Mouse (Mus musculus) adrenal gland, postnatal 14 days (tissue): ENCODE data around the gene Cacnb4. TPM values are rescaled to one million over a fixed set of nuclear protein-coding genes. Genes with fewer than 3 reads are reported as not detected.

Experiments
- DNase-seq: peaks from one replicate; pipeline ENCODE4 v3.0.0; 2021; ENCODE audit warnings: mixed read lengths
- total RNA-seq: library from RNA; stranded (reverse); gene quantifications from 2 replicates; pipeline ENCODE4 v1.2.3, GENCODE M21; 2021

The Cacnb4 gene
- total RNA-seq, 1 experiment from 2014 or later: 1.9 TPM

DNA sequence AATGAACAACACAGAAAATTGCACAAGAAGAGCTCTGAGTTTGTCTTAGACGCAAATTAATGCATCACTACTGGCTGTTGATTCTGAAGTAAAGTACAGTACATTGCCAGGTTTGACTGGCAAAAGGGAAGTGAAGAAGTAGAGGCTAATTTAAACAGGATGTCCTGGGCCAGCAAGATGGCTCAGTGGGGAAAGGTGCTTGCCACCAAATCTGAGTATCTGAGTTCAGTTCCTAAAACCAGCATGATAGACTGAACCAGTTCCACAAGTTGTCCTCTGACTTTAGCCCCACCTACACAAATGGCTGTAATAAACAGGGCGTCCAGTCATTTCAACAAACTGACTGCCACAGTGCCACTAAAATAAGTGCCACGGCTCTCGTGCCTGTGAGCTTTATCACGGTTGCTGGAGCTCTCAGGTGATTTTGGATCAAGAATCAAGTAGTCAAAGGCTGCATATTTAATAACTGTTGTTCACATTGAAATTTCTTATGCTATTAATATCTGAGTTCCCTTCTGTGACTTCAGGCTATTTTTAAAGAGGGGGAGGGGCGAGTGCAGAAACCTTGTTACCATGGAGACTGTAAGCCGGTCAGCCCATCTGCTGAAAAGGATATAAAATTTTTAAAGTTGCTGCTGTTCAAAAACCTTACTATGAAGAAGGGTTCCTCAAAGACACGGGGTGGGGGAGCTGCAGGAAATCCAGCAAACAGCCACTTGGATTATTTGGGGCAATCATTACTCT lies 29.2 kb downstream of the Cacnb4 start:
- no peak for DNase-seq

DNA sequence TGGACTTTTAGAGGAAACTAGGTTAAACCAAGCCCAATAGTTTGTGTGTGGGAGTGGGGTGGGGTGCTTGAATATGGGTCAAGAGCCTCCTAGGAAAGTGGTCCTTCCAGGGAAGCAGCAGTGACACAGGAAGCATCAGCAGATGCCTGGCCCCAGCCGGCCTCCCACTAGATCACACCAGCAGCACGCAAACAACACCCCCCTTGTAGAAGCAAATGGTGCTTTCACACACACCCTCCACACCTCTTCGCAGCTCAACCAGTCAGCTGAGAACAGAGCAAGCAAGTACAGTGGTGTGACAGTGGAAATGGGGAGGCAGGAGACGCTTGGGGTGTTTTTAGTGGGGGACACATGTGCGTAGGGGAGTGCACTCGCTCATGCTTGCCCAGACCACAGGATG lies 33.0 kb downstream of the Cacnb4 start:
- no peak for DNase-seq

DNA sequence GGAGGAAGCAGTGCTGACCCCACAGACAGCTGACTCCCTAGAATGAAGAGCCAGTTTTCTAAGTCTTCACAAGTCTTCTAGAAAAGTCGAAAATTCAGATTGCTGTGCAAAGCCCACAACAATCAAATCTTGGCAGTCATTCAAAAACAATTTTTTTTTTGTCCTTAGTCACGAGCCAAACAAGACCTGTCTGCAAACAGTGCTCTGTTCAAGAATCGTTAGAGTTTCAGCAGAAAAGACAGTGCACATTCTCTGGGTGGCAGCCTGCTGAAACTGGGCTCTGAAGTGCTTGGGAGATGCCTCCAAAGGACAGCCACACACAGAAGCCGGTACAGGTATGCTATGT lies 37.1 kb downstream of the Cacnb4 start:
- no peak for DNase-seq

DNA sequence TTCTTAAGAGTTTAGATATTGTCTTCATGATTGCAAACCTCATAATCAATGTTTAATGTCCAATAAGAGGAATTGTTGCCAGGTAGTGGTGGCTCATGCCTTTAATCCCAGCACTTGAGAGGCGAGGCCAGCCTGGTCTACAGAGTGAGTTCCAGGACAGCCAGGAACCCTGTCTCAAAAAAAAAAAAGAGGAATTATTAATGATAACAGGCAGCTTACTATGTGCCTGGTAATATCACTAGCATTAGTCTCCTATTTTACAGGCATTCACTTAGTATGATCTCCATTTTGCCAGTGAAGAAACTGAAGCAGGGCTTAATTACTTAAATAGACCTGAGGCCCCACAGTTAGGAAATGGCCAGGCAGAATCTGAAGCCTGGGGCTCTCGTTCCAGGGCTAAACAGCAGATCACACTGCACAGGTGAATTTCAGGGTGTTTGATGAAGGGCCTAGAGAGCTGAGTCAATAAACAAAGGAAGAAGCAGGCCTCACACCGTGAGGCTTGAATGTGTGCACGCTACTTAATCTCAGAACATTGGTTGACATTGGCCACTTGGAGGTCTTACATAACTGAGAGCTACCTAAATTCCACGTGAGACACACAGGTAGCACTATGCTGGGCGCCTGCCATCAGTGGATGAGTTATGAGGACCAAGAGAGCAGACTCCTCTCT lies 37.6 kb downstream of the Cacnb4 start:
- DNase-seq: no peak

DNA sequence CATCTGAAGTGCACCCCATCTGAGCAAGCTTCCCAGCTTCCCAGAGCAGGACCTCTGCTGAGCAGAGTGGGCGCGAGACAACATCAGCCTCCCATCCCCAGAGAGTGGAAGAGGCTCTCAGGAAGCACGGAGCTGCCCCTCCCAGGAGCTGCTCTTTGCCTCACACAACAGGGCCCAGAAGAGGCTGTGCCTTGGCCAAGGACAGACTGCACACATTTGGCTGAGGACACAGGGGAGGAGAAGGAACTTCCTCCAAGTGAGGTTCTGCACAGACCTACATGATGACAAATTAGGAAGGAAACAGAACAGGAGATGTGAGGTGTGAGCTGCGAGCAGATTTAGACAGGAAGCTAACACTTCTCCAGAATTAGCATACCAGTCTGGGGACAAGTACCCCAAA lies 38.4 kb downstream of the Cacnb4 start:
- DNase-seq: no peak

DNA sequence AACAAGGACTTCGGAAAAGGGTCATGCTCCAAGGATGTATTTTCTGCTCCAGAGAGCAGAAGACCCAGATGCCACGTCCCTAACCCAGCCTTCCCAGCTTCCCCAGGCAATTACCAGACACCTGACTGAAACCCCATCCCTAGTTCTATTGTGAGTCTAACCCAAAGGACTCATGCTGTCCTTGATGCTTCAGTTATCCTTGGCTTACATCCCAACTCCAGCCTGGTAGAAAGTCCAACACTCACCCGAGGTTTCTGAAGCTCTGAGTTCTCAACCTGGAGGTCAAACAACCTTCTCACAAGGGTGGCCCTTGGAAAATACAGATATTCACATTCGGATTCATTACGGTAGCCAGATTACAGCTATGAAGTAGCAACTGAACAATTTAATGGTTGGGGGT lies 40.6 kb downstream of the Cacnb4 start:
- no peak for DNase-seq

DNA sequence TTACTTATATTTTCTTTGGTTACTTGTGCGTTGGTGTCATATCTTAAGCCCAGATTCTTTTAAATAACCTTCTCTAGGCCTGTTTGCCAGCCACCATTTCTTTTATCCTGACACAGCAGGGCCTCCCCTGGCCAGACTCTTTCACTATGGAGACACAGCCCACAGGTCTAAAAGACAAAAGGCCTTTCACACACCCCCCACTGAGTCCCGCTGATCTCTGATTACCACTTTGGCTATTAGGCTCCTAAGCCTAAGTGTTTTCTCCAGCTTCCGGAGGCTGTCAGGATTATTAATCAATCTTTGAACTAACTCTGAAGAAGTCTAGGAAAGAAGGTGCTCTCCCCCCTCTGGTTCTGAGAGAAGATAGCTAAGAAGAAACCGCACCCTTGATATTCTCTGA lies 41.3 kb downstream of the Cacnb4 start:
- DNase-seq: no peak

DNA sequence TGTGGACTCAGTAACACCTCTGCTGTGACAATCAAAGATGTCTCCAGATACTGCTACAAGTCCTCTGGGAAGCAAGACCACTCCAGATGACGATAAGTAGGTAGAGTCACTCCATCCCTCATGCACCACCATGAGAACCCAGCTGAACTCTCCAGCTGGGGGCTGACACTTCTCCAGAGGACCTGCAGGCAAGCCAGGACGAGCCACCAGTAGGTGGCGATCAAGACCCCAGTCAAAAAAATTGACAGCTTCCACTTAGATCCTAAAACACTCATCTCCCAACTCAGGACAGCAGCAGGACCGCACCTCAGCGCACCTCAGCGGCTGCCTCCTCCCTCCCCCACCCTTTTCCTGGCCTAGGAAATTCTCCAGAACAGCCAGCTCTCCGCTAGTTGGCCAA lies 43.8 kb downstream of the Cacnb4 start:
- DNase-seq: peak; percentile 75

DNA sequence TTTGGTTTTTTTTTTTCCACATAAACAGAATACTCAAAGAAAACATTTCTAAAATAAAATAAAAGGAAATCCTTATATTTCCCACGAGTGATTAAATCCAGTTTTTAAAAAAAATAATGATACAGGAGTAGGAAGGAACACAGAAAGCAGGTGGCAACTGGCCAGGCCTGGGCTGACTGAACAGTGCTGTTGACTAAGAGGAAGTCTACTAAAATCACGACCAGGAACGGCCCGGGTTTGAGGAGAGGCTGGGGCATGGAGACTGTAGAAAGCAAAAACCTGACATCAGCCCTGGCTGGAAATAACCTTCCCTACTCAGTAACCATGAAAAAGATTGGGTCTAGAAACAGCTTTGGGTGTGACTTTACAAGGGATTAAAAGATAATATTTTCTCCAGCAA lies 48.4 kb downstream of the Cacnb4 start:
- no peak for DNase-seq

DNA sequence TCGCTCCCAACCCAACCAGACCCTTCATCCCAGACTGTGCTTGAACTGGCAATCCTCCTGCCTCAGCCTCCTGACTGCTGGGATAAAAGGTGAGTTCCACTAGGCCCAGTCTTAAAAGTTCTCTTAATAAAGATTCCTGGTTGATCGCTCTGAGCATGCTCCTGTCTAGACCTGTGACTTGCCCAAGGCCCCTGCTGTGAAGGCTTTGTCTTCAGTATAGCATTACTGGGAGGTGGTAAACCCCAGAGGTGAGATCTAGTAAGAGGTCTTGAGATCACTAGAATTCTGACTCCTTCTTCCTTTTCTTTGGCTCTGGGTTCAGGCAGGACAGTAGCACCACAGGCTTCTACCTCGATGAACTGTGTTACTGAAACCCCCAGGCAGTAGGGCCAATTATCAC lies 50.4 kb downstream of the Cacnb4 start:
- DNase-seq: no peak

DNA sequence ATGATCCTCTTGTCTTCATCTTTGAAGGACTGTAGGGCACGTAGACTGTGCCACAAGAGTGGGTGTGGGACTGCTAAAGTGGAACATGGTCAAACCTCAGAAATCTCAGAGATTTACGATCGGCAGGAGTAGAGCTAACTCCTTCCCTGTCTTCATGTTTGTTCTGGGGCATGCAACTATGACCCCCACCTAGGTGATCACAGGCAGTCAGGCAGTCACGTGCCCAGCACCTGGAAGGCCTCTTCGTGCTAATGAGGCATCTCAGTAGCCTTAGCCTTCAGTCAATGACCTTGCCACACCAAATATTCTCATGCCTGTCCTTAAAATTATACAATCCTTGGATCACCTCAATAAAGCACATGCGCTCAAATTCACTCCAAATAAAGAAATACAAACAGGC lies 50.9 kb downstream of the Cacnb4 start:
- DNase-seq: no peak

DNA sequence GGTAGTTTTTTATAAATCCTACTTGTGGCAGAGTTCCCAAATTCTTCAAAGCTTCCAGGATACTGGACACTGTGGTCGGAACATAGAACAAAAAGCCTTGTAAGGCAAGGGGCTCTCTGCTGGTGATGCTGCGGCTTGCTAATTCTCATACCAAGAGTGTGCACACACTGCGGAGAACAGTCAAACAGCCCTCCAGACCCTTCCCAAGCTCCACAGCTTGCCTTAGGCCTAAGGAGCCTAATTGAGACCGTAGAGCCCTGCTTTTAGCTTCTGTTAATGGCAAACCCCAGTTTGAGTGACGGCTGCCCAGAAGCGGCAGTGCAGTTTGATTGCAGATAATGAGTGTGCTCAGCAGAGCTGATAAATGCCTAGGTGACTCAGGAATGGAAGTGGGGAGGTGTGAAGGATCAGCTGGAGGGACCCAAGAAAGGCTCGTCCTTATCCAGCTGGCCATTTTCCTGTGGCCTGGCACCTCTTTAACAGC lies 52.7 kb downstream of the Cacnb4 start:
- no peak for DNase-seq

DNA sequence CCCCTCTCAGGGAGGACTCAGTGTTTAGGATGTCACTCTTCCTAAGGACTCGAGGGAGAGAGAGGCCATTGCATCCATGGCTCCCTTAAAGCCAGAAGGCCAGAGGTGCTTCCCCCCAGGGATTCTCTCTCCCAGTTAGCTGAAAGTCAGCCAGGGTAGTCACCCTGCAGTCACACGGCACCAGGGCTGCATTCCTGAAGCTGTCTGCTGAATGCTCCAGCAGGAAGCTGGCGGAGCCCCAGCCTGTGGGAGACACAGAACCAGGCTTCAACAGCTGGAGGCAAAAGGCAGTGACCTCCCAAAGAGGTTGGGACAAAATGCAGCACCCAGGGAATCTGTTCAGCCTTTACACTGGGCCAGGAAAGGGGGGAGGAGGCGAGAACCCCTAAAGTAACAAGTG lies 53.2 kb downstream of the Cacnb4 start:
- DNase-seq: peak; percentile 29

DNA sequence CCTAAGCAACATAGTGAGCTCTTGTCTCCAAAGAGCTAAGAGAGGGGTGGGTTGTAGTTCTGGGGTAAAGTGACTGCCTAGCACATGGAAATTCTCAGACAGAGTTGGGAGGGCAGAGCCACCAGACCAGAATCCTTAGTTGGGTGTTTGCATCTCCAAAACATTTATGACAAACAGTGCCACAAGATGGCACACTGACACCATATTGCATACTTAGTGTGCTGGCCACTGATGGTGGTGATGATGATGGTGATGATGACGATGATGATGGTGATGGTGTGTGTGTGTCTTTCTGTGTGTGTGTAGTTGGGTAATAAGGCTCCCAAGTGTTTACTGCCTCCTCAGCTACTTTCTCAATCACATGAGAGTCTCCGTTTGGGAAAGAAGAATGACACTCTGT lies 54.0 kb downstream of the Cacnb4 start:
- DNase-seq: no peak

DNA sequence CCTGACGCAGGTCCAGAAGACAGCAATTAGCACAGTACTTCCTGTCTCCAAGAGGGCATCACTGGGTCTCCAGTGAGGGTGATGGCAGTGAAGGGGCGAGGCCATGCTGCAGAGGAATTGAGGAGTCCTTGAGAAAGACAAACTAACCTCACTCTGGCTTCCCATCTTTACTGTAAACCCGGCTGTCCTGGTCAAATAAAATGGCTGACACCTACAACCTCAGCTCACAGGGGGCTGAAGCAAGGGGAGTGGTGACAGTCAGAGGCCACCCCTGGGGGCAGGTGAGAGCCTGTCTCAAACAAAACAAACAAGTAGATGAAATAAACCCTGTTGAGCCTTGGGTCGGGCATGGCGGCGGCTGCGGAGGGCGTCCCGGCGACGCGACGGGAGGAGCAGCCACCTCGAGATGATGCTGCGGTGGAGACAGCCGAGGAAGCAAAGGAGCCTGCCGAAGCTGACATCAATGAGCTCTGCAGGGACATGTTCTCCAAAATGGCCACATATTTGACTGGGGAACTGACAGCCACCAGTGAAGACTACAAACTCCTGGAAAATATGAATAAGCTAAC lies 57.1 kb downstream of the Cacnb4 start:
- DNase-seq: no peak

DNA sequence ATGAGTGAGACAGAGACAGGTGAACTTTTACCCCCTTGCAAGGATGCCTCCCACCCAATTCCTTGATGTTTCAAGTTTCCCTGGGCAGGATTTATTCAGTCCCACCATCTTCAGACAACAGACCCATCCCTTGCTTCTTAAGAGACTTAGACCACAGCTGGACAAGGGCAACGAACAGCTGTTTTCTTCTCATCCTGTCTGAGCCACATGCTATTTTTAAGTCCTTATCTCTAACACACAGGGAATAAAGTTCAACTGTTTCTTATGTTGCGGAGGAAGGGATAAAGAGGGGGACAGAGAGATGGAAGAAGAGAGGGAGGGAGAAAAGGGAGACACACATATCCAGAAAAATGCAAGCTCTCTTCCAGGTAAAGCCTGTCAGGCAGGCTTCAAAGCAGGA lies 57.8 kb downstream of the Cacnb4 start:
- no peak for DNase-seq

DNA sequence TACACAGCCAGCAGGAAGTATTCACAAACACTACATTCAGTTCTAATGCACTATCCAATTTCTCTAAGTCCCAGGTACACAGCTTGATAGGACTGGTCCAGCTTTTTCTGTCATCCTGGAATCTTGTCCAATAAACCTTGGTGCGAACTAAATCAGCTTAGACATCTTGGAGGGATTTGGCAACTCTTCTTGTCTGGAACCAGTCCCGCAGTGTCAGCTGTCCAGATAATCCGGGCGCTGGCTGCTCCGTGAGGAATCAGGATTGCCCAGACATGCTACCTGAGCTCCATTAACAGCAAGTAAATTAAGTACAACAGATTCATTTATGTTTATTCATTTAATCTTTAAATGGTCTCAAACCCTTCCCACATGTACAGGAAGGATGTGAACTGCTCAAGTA lies 61.2 kb downstream of the Cacnb4 start:
- no peak for DNase-seq

DNA sequence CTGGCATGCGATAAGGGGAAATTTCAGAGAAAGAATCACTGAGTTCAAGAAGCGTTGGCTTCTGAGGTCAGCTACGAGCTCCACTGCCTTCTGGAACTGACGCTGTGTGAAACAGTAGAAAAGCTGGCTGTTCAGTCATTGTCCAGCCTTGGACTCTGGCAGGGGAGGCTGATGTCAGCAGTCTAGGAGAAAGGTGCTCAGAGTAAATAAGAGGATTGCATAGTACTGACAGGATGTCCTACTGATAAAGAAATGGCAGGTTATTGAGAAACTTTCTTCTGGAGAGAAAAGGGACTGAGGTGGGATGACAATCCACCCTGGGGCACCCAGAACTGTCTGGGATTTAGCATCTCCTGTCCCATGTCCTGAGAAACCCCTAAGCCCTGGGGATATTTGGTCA lies 62.7 kb downstream of the Cacnb4 start:
- no peak for DNase-seq

DNA sequence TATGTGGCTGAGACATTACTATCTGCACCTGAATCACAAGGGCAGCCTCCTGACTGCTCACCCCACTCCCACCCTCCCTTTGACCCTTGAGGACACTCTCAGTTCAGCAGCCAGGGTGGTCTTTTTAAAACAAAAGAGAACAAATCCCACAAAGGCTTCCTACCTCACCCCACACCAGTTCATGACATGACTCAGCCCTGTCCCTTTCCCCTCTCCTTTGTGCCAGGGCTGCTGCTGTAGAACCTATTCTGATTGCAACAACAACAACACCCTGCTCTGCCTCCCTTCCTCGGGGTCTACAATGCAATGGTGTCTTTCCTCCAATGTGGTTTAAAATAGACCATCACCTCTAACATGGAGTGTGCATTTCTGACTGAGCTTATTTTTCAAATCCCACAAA lies 67.1 kb downstream of the Cacnb4 start:
- no peak for DNase-seq

DNA sequence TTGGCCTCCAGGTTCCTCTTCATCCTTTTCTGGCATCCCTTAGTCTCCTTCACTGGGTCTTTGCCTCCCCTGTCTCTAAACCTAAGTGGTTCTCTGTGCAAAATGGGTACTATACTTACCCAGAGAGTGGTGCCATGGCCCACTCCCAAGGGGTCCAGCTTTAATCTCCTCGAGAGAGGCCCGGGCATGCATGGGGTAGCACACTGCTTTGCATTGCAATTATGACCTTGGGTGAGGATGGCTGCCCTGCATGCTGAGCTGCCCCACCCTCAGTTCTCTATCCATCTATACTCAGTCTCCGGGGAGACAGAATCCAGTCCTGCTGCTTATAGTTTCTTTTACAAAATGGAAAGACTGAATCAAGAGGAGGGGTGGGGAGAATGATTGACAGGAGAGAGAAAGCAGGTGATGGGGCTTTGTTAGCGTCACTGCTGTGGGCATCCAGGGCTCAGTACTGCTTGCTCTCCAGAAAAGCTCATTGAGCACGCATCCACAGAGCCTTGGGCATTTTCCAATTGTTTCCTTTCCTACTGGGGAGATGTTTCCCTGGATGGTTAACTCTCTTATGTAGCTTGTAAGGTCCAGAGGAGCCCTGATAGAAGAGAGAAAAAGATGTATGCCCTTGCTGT lies 68.7 kb downstream of the Cacnb4 start:
- no peak for DNase-seq

DNA sequence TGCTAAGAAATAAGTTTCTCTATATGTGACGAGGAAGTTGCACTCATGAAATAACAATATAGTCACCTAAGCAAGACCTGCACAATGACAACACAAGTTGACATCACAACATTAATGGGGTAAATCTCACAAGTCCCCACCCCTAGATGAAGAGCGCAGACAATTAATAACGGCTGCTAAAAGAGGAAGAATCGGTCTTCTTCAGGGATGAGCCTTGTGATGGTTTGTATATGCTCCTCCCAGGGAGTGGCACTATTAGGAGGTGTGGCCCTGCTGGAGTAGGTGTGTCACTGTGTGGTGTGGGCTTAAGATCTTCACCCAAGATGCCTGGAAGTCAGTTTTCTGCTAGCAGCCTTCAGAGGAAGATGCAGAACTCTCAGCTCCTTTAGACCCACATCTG lies 70.3 kb downstream of the Cacnb4 start:
- DNase-seq: no peak

DNA sequence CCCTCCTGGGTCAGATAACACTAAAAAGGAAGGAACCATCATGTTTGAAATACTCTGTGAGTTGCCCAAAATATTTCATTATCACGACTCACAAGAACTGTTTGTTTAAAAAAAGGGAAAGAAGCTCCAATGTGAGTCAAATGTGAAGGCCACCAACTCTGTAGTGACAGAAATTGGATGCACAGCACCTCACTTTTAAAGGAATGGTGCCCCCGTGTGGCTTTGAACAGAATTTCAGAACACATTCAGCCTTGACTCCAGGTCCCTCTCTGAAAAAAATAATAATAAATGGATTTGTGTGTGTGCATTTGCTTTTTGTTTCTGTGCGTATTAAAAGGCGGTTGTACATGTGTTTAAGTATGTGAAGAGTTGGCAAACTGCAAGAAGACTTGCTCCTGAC lies 71.3 kb downstream of the Cacnb4 start:
- peak; percentile 84 for DNase-seq

DNA sequence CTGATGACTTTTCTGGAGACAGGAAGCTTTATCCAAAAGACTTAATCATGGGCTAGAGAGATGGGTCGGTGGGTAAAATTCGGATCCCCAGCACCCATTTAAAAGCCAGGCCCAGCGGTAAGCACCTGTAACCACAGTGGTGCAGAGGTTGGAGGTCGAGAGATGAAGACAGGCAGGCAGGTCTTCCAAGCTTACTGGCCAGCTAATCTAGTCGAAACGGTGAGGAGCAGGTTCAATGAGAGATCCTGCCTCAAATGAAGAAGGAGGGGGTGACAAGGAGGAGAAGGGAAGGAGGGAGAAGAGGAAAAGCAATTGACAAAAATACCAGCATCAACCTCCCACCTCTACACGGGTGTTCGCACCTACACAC lies 72.0 kb downstream of the Cacnb4 start:
- DNase-seq: no peak
